Mouse (Mus musculus): Measurements from ENCODE around the gene Lingo1.

- TF ChIP-seq POLR2A (IDR thresholded peaks at IDR 0.05; ENCODE audit: borderline replicate concordance, low read depth, low read length) (no peak), CTCF (IDR thresholded peaks at IDR 0.05; ENCODE audit: low read depth, low read length) (no peak)
Observed at GRCm38 (mm10) chr9:56690679-56691078, 105.6 kb downstream of the Lingo1 start.

All from bone marrow macrophage, adult 2 months (primary cell).